Mouse (Mus musculus) heart, embryonic 12.5 days (tissue): ENCODE results near the gene Pik3r6. TPM values are rescaled to one million over a fixed set of nuclear protein-coding genes. Genes with fewer than 3 reads are reported as not detected.

Source experiments
- ATAC-seq: fragments of 200-750 bp; cut with Nextera tagmentation; 2 replicates; pipeline ENCODE4 v1.8.0; 2017; ENCODE audit warnings: moderate TSS enrichment, moderate library complexity; ENCODE audit not compliant: insufficient number of reproducible peaks, low FRiP score
- H3K27ac ChIP-seq: fragments of 300-500 bp; sonication (generic); 2 replicates; pipeline ENCODE4 v1.5.1; 2016; ENCODE audit warnings: mild to moderate bottlenecking, moderate library complexity; ENCODE audit not compliant: poor library complexity, severe bottlenecking
- H3K27me3 ChIP-seq: fragments of 300-500 bp; sonication (generic); replicated peaks from 2 replicates; pipeline ENCODE4 v1.6.1; 2016; ENCODE audit warnings: mild to moderate bottlenecking, moderate library complexity
- H3K36me3 ChIP-seq: fragments of 300-500 bp; sonication (generic); 2 replicates; pipeline ENCODE4 v1.6.1; 2016; ENCODE audit warnings: mild to moderate bottlenecking, moderate library complexity
- H3K4me1 ChIP-seq: fragments of 300-500 bp; sonication (generic); replicated peaks from 2 replicates; pipeline ENCODE4 v1.6.1; 2016; ENCODE audit warnings: mild to moderate bottlenecking
- H3K4me2 ChIP-seq: fragments of 300-500 bp; sonication (generic); 2 replicates; pipeline ENCODE4 v1.6.1; 2016; ENCODE audit warnings: mild to moderate bottlenecking, moderate library complexity
- H3K4me3 ChIP-seq: fragments of 300-500 bp; sonication (generic); 2 replicates; pipeline ENCODE4 v1.5.1; 2016; ENCODE audit warnings: mild to moderate bottlenecking
- H3K9ac ChIP-seq: fragments of 300-500 bp; sonication (generic); 2 replicates; pipeline ENCODE4 v1.6.1; 2016; ENCODE audit warnings: mild to moderate bottlenecking, moderate library complexity
- H3K9me3 ChIP-seq: fragments of 300-500 bp; sonication (generic); replicated peaks from 2 replicates; pipeline ENCODE4 v1.6.1; 2016; ENCODE audit warnings: mild to moderate bottlenecking, moderate library complexity
- WGBS: fragments of 180-500 bp; shearing (Covaris S2); methylation state at CpG from one replicate; pipeline ENCODE4 v1.1.7; 2016; 5-methylcytosine and 5-hydroxymethylcytosine counted together
- polyA plus RNA-seq: library from polyadenylated mRNA; unstranded; fragments of >200 nt; fragmentation: Nextera tagmentation; extraction: Ambion mirVana; gene quantifications from 2 replicates; pipeline ENCODE4 v1.2.1, GENCODE M21; 2016

Pik3r6 gene
- polyA plus RNA-seq, 1 experiment from 2014 or later, result 2.1 TPM

DNA sequence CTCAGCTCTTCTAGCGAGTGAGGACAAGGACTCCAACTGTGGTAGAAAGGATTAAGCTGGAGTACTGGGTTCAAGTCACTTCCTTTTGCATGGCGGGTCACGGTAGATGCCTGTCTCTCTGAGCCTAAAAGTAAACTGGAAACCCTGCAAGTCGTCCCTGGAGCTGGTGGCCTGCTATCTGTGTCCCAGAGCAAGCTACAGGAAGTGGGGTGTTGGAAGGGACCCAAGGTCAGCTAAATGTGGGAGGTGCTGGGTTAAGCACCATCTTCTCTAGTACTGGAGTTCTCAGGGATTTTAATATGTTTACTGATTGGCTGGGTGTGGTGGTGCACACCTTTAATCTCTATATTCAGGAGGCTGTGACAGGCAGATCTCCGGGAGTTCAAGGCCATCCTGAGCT is 30.0 kb downstream of the Pik3r6 start:
- Histone ChIP-seq H3K9ac (no peak overlapping the region), H3K4me3 (no peak overlapping the region), H3K4me2 (no peak overlapping the region), H3K27me3 (peaks cover 24% of the 10 kb centered on the region; the same call in 1 of the 2 replicates), H3K9me3 (no peaks in the 10 kb centered on the region), H3K27ac (no peak overlapping the region), H3K4me1 (no peaks in the 10 kb centered on the region), H3K36me3 (no peaks in the 10 kb centered on the region)
- 62% methylated on average over 5 of the region's 5 CpGs for WGBS
- no peak for ATAC-seq

DNA sequence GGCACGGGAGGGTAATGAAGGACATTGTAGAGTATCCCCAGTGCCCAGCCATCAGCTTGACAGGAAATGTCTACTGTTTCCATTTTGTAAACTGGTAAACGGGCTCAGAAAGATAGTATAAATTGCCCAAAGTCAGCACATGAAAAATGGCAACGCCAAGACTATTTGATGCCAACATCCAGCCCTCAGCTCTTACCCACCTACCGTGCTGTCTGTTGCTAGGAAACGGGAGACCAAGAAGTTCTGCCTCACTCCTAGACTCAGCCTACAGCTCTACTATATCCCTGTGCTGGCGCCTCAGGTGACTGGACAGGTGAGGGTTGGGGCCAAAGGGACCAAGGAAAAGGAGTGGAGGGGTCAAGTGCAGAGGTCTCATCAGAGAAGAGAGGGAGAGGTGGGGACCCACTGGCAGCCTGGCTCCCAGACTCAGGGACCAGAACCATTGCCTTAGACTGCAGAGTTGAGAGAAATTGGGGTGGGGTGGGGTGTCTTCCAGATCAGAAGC is 31.2 kb downstream of the Pik3r6 start:
- H3K4me2 ChIP-seq, result no peak overlapping the region
- peaks cover 11% of the 10 kb centered on the region; the same call in 1 of the 2 replicates for H3K27me3 ChIP-seq
- H3K4me3 ChIP-seq, result no peak overlapping the region
- H3K36me3 ChIP-seq, result no peaks in the 10 kb centered on the region
- H3K27ac ChIP-seq, result no peak overlapping the region
- H3K4me1 ChIP-seq, result no peaks in the 10 kb centered on the region
- H3K9ac ChIP-seq, result no peak overlapping the region
- H3K9me3 ChIP-seq, result no peaks in the 10 kb centered on the region
- 78% methylated on average over 6 of the region's 6 CpGs for WGBS
- no peak for ATAC-seq

DNA sequence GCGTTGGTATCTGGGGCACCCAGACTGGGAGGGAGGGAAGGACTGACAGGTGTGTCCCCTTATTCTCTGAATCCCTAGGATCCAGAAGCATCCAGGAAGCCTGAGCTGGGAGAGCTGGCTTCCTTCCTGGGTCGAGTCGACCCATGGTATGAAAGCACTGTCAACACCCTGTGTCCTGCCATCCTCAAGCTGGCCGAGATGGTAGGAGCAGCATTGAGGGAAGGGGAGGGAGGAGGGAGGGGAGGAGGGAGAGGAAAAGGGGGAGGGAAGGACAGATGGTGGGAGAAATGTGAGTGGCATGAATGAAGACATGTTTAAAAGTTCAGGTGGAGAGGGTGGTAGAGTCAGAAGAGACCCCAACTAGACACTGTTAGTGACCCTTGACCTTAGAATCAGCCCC is 33.2 kb downstream of the Pik3r6 start:
- H3K9me3 ChIP-seq, result no peaks in the 10 kb centered on the region
- no peak overlapping the region for H3K4me3 ChIP-seq
- WGBS, result 35% methylated on average over 4 of the region's 4 CpGs
- 0 out of 2 replicates have a peak, but pooled peaks cover 4% of the 10 kb centered on the region for H3K27me3 ChIP-seq
- no peak for ATAC-seq
- no peak overlapping the region for H3K9ac ChIP-seq
- no peak overlapping the region for H3K4me2 ChIP-seq
- H3K4me1 ChIP-seq, result peaks cover 1% of the 10 kb centered on the region; the same call in 1 of the 2 replicates
- H3K36me3 ChIP-seq, result no peaks in the 10 kb centered on the region
- no peak overlapping the region for H3K27ac ChIP-seq

DNA sequence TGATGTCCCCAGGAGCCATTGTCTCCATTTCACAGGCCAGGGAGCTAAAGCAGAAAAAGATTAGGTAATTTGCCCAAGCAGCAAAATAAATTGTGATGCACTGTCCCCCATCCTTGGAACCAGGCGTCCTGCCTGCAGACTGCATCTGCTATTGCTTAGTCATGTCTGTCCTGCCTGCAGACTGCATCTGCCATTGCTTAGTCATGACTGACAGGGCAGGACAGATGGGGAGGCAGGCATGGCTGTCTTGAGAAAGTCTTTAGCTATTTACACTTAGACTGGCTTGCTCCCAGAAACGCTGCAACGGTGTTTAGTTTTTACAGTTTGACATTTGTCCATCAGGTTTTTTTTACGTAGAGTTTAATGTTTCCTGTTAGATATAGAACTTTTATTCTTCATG is 33.6 kb downstream of the Pik3r6 start:
- Histone ChIP-seq H3K9me3 (no peaks in the 10 kb centered on the region), H3K27me3 (no peaks in the 10 kb centered on the region)
- ATAC-seq, result no peak

DNA sequence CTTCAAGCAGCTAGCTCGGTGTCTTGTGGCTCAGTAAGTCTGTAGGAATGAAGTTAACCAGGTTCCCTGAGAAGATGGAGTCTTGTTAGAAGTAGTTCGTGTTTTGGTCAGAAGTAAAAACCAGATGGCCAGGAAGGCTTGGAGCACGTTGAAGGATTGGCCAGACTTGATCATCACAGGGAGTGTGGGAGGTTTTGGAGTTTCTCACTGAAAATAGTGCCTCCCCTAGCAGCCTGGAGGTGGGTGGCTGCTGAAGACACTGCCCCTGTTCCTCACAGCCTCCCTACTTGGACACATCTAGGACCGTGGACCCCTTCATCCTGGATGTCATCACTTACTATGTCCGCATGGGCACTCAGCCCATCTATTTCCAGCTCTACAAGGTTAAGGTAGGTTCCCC is 36.8 kb downstream of the Pik3r6 start:
- ATAC-seq, result no peak
- no peaks in the 10 kb centered on the region for H3K36me3 ChIP-seq
- H3K4me1 ChIP-seq, result peaks cover 5% of the 10 kb centered on the region
- H3K9ac ChIP-seq, result no peak overlapping the region
- H3K4me2 ChIP-seq, result no peak overlapping the region
- WGBS, result 50% methylated on average over 5 of the region's 5 CpGs
- no peaks in the 10 kb centered on the region for H3K9me3 ChIP-seq
- H3K4me3 ChIP-seq, result no peak overlapping the region
- H3K27me3 ChIP-seq, result peaks cover 8% of the 10 kb centered on the region; the same call in 1 of the 2 replicates
- no peak overlapping the region for H3K27ac ChIP-seq

More for the DNA sequence above, 33.6 kb downstream of the Pik3r6 start:
- Histone ChIP-seq H3K9ac (no peak overlapping the region), H3K4me2 (no peak overlapping the region), H3K36me3 (no peaks in the 10 kb centered on the region), H3K4me3 (no peak overlapping the region), H3K27ac (no peak overlapping the region), H3K4me1 (peaks cover 2% of the 10 kb centered on the region; the same call in 1 of the 2 replicates)
- 54% methylated on average over 4 of the region's 4 CpGs for WGBS

DNA sequence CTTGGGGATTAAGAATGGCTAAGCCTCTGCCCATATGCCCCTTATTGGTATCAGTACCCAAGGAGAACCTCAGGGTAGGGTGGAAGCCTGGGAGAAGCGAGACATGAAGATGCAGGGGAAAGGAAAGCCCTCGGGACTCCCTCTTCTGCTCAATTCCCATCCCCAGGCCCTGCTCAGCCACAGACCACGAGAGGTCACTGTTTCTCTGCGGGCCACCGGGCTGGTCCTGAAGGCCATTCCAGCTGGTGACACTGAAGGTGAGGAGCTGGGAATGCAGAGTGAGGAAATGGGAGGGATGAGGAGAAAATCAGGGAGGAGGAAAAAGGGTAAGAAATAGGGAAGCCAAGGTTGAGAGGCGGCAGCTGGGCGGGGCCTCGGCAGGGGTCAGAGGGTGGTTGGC is 41.7 kb downstream of the Pik3r6 start:
- H3K36me3 ChIP-seq, result no peaks in the 10 kb centered on the region
- no peaks in the 10 kb centered on the region for H3K9me3 ChIP-seq
- H3K9ac ChIP-seq, result no peak overlapping the region
- H3K4me1 ChIP-seq, result peaks cover 22% of the 10 kb centered on the region
- peak; percentile 58; the same call in 1 of the 2 replicates for ATAC-seq
- 5% methylated on average over 8 of the region's 8 CpGs for WGBS
- H3K27me3 ChIP-seq, result peaks cover 8% of the 10 kb centered on the region; the same call in 1 of the 2 replicates
- H3K4me2 ChIP-seq, result peak overlapping the region; percentile 29
- H3K4me3 ChIP-seq, result no peak overlapping the region
- peak overlapping the region; percentile 33; the same call in 1 of the 2 replicates for H3K27ac ChIP-seq

DNA sequence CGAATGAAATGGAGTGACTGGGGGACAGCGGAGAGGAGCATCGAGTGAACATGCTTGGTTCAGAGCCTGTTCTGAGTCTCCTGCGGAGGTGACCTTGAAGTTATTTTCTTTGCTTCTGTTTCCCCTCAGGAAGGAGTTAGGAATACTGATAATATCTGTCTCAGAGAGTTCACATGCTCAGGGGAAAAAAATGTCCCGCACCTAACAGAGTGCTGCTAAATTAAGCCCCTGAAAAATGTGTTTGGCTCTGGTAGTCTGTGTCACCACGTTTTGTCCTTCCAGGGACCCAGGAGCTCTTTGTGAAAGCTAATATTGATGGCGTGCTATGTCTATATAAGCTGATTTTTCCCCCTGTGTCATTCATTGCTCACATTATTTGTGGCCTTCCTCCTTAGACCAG is 42.4 kb downstream of the Pik3r6 start:
- no peak overlapping the region for H3K4me3 ChIP-seq
- WGBS, result 33% methylated on average over 7 of the region's 7 CpGs

DNA sequence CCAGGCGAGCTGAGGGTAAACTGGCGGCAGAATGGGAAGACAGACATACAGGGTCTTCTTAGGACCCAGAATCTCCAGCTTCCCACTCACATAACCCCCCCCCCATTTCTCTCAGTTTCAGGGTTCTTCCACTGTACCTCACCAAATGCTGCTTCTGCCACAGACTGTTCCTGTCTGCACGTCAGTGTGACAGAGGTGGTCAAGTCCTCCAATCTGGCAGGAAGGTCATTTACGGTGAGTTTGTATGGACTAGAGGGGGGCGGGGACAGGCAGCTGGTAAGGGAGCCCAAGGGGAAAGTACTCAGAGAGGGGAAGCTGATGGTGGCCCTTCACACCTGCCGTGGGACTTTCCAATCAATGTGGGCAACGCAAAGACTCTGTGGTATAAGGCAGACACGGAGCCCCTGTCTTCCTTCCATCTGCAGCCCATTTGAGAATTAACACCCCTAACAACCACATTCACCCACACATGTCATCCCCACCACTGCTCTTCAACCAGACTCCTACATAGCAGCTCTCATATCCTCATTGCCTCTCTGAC is 42.9 kb downstream of the Pik3r6 start:
- Histone ChIP-seq H3K36me3 (no peaks in the 10 kb centered on the region), H3K4me3 (no peak overlapping the region), H3K9me3 (no peaks in the 10 kb centered on the region), H3K4me2 (no peak overlapping the region), H3K9ac (no peak overlapping the region), H3K27me3 (peaks cover 8% of the 10 kb centered on the region; the same call in 1 of the 2 replicates), H3K27ac (peak overlapping the region; percentile 33; the same call in 1 of the 2 replicates), H3K4me1 (peaks cover 22% of the 10 kb centered on the region)
- ATAC-seq, result no peak
- 73% methylated on average over 8 of the region's 8 CpGs for WGBS

More for the DNA sequence above, 42.4 kb downstream of the Pik3r6 start:
- no peak for ATAC-seq
- Histone ChIP-seq H3K27me3 (peaks cover 8% of the 10 kb centered on the region; the same call in 1 of the 2 replicates), H3K9ac (no peak overlapping the region), H3K4me1 (peaks cover 22% of the 10 kb centered on the region), H3K36me3 (no peaks in the 10 kb centered on the region), H3K9me3 (no peaks in the 10 kb centered on the region), H3K4me2 (peak overlapping the region; percentile 29), H3K27ac (peak overlapping the region; percentile 33; the same call in 1 of the 2 replicates)

DNA sequence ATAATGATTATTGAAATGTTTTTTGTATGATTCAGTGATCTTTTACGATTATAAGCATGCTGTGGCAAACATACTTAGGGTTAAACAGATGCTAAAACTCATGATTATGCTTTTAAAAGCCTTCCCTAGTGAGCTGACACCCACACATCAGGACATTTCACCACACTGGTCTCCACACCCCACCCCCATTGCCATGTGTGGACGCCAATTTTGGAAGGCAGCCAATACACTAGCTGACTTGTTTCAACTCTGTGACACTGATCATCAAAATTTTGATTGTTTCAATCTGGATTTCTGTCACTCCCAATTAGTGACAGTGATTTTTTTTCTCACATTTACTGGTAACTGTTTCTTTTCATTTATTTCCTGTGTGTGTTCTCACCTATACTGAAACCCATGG is 44.7 kb downstream of the Pik3r6 start:
- H3K4me2 ChIP-seq, result no peak overlapping the region
- no peak overlapping the region for H3K9ac ChIP-seq
- H3K36me3 ChIP-seq, result no peaks in the 10 kb centered on the region
- peaks cover 20% of the 10 kb centered on the region for H3K4me1 ChIP-seq
- WGBS, result 44% methylated on average over 2 of the region's 2 CpGs
- no peak overlapping the region for H3K27ac ChIP-seq
- peaks cover 8% of the 10 kb centered on the region; the same call in 1 of the 2 replicates for H3K27me3 ChIP-seq
- no peak overlapping the region for H3K4me3 ChIP-seq
- no peak for ATAC-seq
- no peaks in the 10 kb centered on the region for H3K9me3 ChIP-seq

DNA sequence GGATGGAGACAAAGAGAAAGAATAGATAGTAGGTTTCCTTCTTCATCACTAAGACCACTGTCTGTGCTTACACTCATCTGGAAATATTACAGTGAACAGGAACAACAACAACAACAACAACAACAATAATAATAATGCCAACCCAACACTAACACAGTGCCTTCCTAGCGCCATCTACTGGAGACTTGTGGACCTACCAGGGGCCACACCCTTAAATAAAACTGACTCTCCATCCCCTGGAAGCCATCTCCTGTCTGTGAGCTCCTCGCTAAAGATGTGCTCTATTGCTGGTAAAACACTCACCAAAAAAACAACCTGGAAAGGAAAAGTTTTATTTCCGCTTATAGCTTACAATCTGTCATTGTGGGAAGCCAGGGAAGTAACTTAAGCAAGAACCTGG is 46.8 kb downstream of the Pik3r6 start:
- Histone ChIP-seq H3K4me3 (no peak overlapping the region), H3K9ac (no peak overlapping the region), H3K4me2 (no peak overlapping the region), H3K4me1 (peaks cover 20% of the 10 kb centered on the region), H3K27me3 (no peaks in the 10 kb centered on the region), H3K9me3 (no peaks in the 10 kb centered on the region), H3K27ac (no peak overlapping the region), H3K36me3 (no peaks in the 10 kb centered on the region)
- no peak for ATAC-seq
- WGBS, result 48% methylated on average over 3 of the region's 3 CpGs

DNA sequence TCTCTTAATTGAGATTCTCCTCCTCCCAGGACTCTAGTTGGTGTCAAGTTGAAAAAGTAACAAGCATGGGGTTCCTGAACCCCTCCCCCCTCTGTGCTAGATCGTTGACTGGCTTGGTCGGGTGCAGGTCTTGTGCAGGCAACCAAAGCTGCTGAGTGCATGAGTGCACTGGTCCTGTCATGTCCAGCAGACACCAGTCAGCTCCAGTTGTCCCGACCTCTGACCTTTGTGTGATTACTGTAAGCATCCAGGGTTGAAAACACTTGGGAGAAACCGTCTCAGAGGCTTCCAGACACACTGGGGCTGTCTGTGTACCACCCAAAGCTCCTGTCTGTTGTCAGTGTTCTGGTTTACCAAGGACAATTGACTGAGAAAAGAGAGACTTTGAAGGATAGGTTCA is 47.5 kb downstream of the Pik3r6 start:
- Histone ChIP-seq H3K9ac (no peak overlapping the region), H3K27me3 (peaks cover under 1% of the 10 kb centered on the region; the same call in 1 of the 2 replicates), H3K4me3 (no peak overlapping the region), H3K36me3 (no peaks in the 10 kb centered on the region), H3K9me3 (no peaks in the 10 kb centered on the region), H3K4me1 (peaks cover 12% of the 10 kb centered on the region), H3K27ac (no peak overlapping the region), H3K4me2 (no peak overlapping the region)
- 34% methylated on average over 4 of the region's 4 CpGs for WGBS
- ATAC-seq, result no peak
